7 mouse cellular contexts compared by ENCODE assay signal in genomic region chr17:32349037-32349732, GRCm38 (mm10). TPM values are rescaled to one million over a fixed set of nuclear protein-coding genes. Genes with fewer than 3 reads are reported as not detected.
DNase-seq lines count a peak whose midpoint lies in the region; ATAC-seq and TF ChIP-seq lines count a peak whose summit lies in the region.

No protein-coding gene starts in this region.

- H3K4me3 ChIP-seq in CH12.LX (replicated peaks in 1 of 3; ENCODE audit: low read depth in 2 of 3, low read length in 2 of 3, poor library complexity in 1 of 3): peak overlapping the region; percentile 65 to 97 (median 86)
- peak overlapping the region; percentile 69 for H3K4me3 ChIP-seq in embryonic facial prominence, embryonic 13.5 days
- H3K4me3 ChIP-seq in limb, embryonic 15.5 days: peak overlapping the region; percentile 95
- H3K4me3 ChIP-seq in midbrain, embryonic 15.5 days: peak overlapping the region; percentile 89

- H3K9me3 ChIP-seq in CH12.LX (replicated peaks; ENCODE audit: low read length): no peaks in the 10 kb centered on the region
- no peaks in the 10 kb centered on the region for H3K9me3 ChIP-seq in embryonic facial prominence, embryonic 13.5 days
- H3K9me3 ChIP-seq in limb, embryonic 15.5 days: no peaks in the 10 kb centered on the region
- H3K9me3 ChIP-seq in midbrain, embryonic 15.5 days: no peaks in the 10 kb centered on the region

- no peak for TF ChIP-seq EP300 in CH12.LX (IDR thresholded peaks at IDR 0.05; ENCODE audit: low read length)

- peak overlapping the region; percentile 97 for H3K9ac ChIP-seq in CH12.LX (ENCODE audit: insufficient read depth, low read depth)
- peak overlapping the region; percentile 86 for H3K9ac ChIP-seq in embryonic facial prominence, embryonic 13.5 days
- H3K9ac ChIP-seq in limb, embryonic 15.5 days: peak overlapping the region; percentile 71; the same call in 1 of the 2 replicates
- H3K9ac ChIP-seq in midbrain, embryonic 15.5 days: peak overlapping the region; percentile 88

- H3K36me3 ChIP-seq in CH12.LX (replicated peaks in 1 of 2; ENCODE audit: control insufficient read depth in 1 of 2, insufficient read depth in 1 of 2, low read length in 1 of 2): peaks cover 9 to 35% of the 10 kb centered on the region in 2 experiments
- H3K36me3 ChIP-seq in embryonic facial prominence, embryonic 13.5 days: peaks cover 19% of the 10 kb centered on the region
- peaks cover 9% of the 10 kb centered on the region for H3K36me3 ChIP-seq in limb, embryonic 15.5 days
- H3K36me3 ChIP-seq in midbrain, embryonic 15.5 days (replicated peaks): peaks cover 6% of the 10 kb centered on the region; the same call in 1 of the 2 replicates

- DNase-seq in CH12.LX (ENCODE audit: extremely low read depth) (peak; percentile 54), NIH3T3 (ENCODE audit: low read depth) (peak; percentile 78)
- peak; percentile 28 to 29 for DNase-seq in thymus, postnatal 36 days

- in situ Hi-C loops in CH12.LX (cut with MboI; ENCODE audit: low pct_ligation_motif_present, low pct_unique_long_range_greater_than_20kb, low sequenced_read_pairs): no loop called here

- H3K4me1 ChIP-seq in CH12.LX (ENCODE audit: control insufficient read depth in 1 of 2, insufficient read depth in 2 of 2): peaks cover 0 to 26% of the 10 kb centered on the region in 2 experiments; a peak in 2 of 4 replicates
- peaks cover 17% of the 10 kb centered on the region for H3K4me1 ChIP-seq in embryonic facial prominence, embryonic 13.5 days
- H3K4me1 ChIP-seq in limb, embryonic 15.5 days: peaks cover 16% of the 10 kb centered on the region
- peaks cover 33% of the 10 kb centered on the region for H3K4me1 ChIP-seq in midbrain, embryonic 15.5 days

- TF ChIP-seq RAD21 in CH12.LX (IDR thresholded peaks at IDR 0.05; ENCODE audit: low read depth, low read length): peak; percentile 79

- H3K4me2 ChIP-seq in CH12.LX (ENCODE audit: insufficient read depth, low read depth, poor library complexity, severe bottlenecking): peak overlapping the region; percentile 94
- H3K4me2 ChIP-seq in embryonic facial prominence, embryonic 13.5 days: peak overlapping the region; percentile 89
- H3K4me2 ChIP-seq in limb, embryonic 15.5 days: peak overlapping the region; percentile 82
- H3K4me2 ChIP-seq in midbrain, embryonic 15.5 days: peak overlapping the region; percentile 71

- dilution Hi-C loops in CH12.LX (cut with MboI; ENCODE audit: extremely low pct_ligation_motif_present, extremely low pct_unique_long_range_greater_than_20kb, low sequenced_read_pairs): no loop called here

- 9% methylated on average over 4 of the region's 4 CpGs for WGBS in embryonic facial prominence, embryonic 13.5 days
- 10% methylated on average over 4 of the region's 4 CpGs for WGBS in limb, embryonic 15.5 days
- 8% methylated on average over 4 of the region's 4 CpGs for WGBS in midbrain, embryonic 15.5 days

- no peak for ATAC-seq in embryonic facial prominence, embryonic 13.5 days (ENCODE audit: insufficient number of reproducible peaks, insufficient read depth, low FRiP score, low TSS enrichment, low read depth)
- peak; percentile 31 to 42; a peak in 2 of 4 replicates for ATAC-seq in hematopoietic stem cell, adult 5-6 weeks (replicated peaks in 1 of 2; ENCODE audit: insufficient read depth in 1 of 2, low FRiP score in 2 of 2, low TSS enrichment in 1 of 2, low read depth in 1 of 2, poor library complexity in 2 of 2, severe bottlenecking in 2 of 2)
- ATAC-seq in limb, embryonic 15.5 days (ENCODE audit: insufficient number of reproducible peaks, low FRiP score, low TSS enrichment, low read depth): no peak
- ATAC-seq in midbrain, embryonic 15.5 days (replicated peaks): no peak

- TF ChIP-seq CTCF in CH12.LX (conservative IDR thresholded peaks at IDR 0.05 in 1 of 2, IDR thresholded peaks at IDR 0.05 in 1 of 2; ENCODE audit: low read depth in 2 of 2, low read length in 2 of 2): peak; percentile 89 to 93

- H3K79me2 ChIP-seq in CH12.LX (replicated peaks; ENCODE audit: control insufficient read depth, extremely low read depth, insufficient read depth, poor library complexity, severe bottlenecking): peaks cover 36% of the 10 kb centered on the region

- H3K27me3 ChIP-seq in CH12.LX (replicated peaks): no peaks in the 10 kb centered on the region
- H3K27me3 ChIP-seq in embryonic facial prominence, embryonic 13.5 days: no peaks in the 10 kb centered on the region
- H3K27me3 ChIP-seq in limb, embryonic 15.5 days: no peaks in the 10 kb centered on the region
- no peaks in the 10 kb centered on the region for H3K27me3 ChIP-seq in midbrain, embryonic 15.5 days (replicated peaks)

- no peak overlapping the region for H3K27ac ChIP-seq in CH12.LX (ENCODE audit: insufficient read depth, low read depth)
- H3K27ac ChIP-seq in embryonic facial prominence, embryonic 13.5 days: no peak overlapping the region
- peak overlapping the region; percentile 47 for H3K27ac ChIP-seq in limb, embryonic 15.5 days
- peak overlapping the region; percentile 94; the same call in 1 of the 2 replicates for H3K27ac ChIP-seq in midbrain, embryonic 15.5 days

- TF ChIP-seq POLR2A in CH12.LX (IDR thresholded peaks at IDR 0.05; ENCODE audit: low read depth, low read length): no peak

TF ChIP-seq in CH12.LX, 34 proteins besides CTCF, POLR2A, EP300 and RAD21:
- TF ChIP-seq CHD2 (IDR thresholded peaks at IDR 0.05; ENCODE audit: low read length): no peak
- TF ChIP-seq JUND (conservative IDR thresholded peaks at IDR 0.05; ENCODE audit: low read depth, low read length): no peak
- no peak for TF ChIP-seq NELFE (IDR thresholded peaks at IDR 0.05; ENCODE audit: low read depth, low read length)
- TF ChIP-seq HCFC1 (IDR thresholded peaks at IDR 0.05; ENCODE audit: low read depth, low read length): no peak
- no peak for TF ChIP-seq ZC3H11A (IDR thresholded peaks at IDR 0.05; ENCODE audit: low read depth, low read length)
- peak; percentile 97 for TF ChIP-seq ZKSCAN1 (IDR thresholded peaks at IDR 0.05; ENCODE audit: borderline replicate concordance, low read depth, low read length)
- TF ChIP-seq E2F4 (IDR thresholded peaks at IDR 0.05; ENCODE audit: insufficient replicate concordance, low read depth, low read length): no peak
- TF ChIP-seq MAX (IDR thresholded peaks at IDR 0.05; ENCODE audit: low read length): no peak
- peak; percentile 81 for TF ChIP-seq SMC3 (IDR thresholded peaks at IDR 0.05; ENCODE audit: low read depth, low read length)
- no peak for TF ChIP-seq PAX5 (IDR thresholded peaks at IDR 0.05; ENCODE audit: low read length)
- peak; percentile 75; the same call in 1 of the 2 replicates for TF ChIP-seq MAZ (IDR thresholded peaks at IDR 0.05; ENCODE audit: low read depth, low read length)
- no peak for TF ChIP-seq ELF1 (IDR thresholded peaks at IDR 0.05; ENCODE audit: low read depth, low read length)
- TF ChIP-seq MAFK (IDR thresholded peaks at IDR 0.05; ENCODE audit: insufficient replicate concordance, low read length): no peak

RNA-seq across cellular contexts. Expression of gene Akap8l, which starts 1.2 kb away (rescaled TPM):
- total RNA-seq in CH12.LX (2012; rRNA removed) (32.0 and 41.4 TPM in 2 replicates), CH12.LX (2014; rRNA removed) (29.6 and 30.1 TPM in 2 replicates)
- polyA plus RNA-seq in CH12.LX (2012; ENCODE audit: insufficient read length, low read depth): 43.4 and 51.2 TPM in 2 replicates
- 110 and 113 TPM in 2 replicates for polyA plus RNA-seq in embryonic facial prominence, embryonic 13.5 days (2015; fragmentation: Nextera tagmentation; extraction: Ambion mirVana)
- 122 and 127 TPM in 2 replicates for total RNA-seq in hematopoietic stem cell, adult 5-6 weeks (2017)
- 85.1 and 88.6 TPM in 2 replicates for polyA plus RNA-seq in limb, embryonic 15.5 days (2015; fragmentation: Nextera tagmentation; extraction: Ambion mirVana)
- polyA plus RNA-seq in midbrain, embryonic 15.5 days (2015; fragmentation: Nextera tagmentation; extraction: Ambion mirVana): 182 and 187 TPM in 2 replicates

RNA-seq across cellular contexts. Expression of gene Akap8, which starts 28.1 kb away (rescaled TPM):
- 62.5 and 85.8 TPM in 2 replicates for total RNA-seq in CH12.LX (2012; rRNA removed)
- 75.2 and 80.2 TPM in 2 replicates for total RNA-seq in CH12.LX (2014; rRNA removed)
- 146 and 174 TPM in 2 replicates for polyA plus RNA-seq in CH12.LX (2012; ENCODE audit: insufficient read length, low read depth)
- 120 and 123 TPM in 2 replicates for polyA plus RNA-seq in embryonic facial prominence, embryonic 13.5 days (2015; fragmentation: Nextera tagmentation; extraction: Ambion mirVana)
- total RNA-seq in hematopoietic stem cell, adult 5-6 weeks (2017): 167 and 229 TPM in 2 replicates
- 93.1 and 94.6 TPM in 2 replicates for polyA plus RNA-seq in limb, embryonic 15.5 days (2015; fragmentation: Nextera tagmentation; extraction: Ambion mirVana)
- polyA plus RNA-seq in midbrain, embryonic 15.5 days (2015; fragmentation: Nextera tagmentation; extraction: Ambion mirVana): 108 and 114 TPM in 2 replicates

RNA-seq across cellular contexts. Expression of gene Wiz, which starts 40.1 kb away (rescaled TPM):
- total RNA-seq in CH12.LX (2012; rRNA removed) (4.4 and 4.5 TPM in 2 replicates), CH12.LX (2014; rRNA removed) (1.0 and 1.2 TPM in 2 replicates)
- 20.4 and 25.4 TPM in 2 replicates for polyA plus RNA-seq in CH12.LX (2012; ENCODE audit: insufficient read length, low read depth)
- polyA plus RNA-seq in embryonic facial prominence, embryonic 13.5 days (2015; fragmentation: Nextera tagmentation; extraction: Ambion mirVana): 25.3 and 28.7 TPM in 2 replicates
- 7.1 and 8.1 TPM in 2 replicates for total RNA-seq in hematopoietic stem cell, adult 5-6 weeks (2017)
- polyA plus RNA-seq in limb, embryonic 15.5 days (2015; fragmentation: Nextera tagmentation; extraction: Ambion mirVana): 21.6 TPM in 2 replicates
- 46.7 and 47.8 TPM in 2 replicates for polyA plus RNA-seq in midbrain, embryonic 15.5 days (2015; fragmentation: Nextera tagmentation; extraction: Ambion mirVana)

RNA-seq across cellular contexts. Expression of gene Rasal3, which starts 54.2 kb away (rescaled TPM):
- total RNA-seq in CH12.LX (2012; rRNA removed): 27.5 and 40.5 TPM in 2 replicates
- total RNA-seq in CH12.LX (2014; rRNA removed): 18.1 and 18.6 TPM in 2 replicates
- 77.6 and 83.2 TPM in 2 replicates for polyA plus RNA-seq in CH12.LX (2012; ENCODE audit: insufficient read length, low read depth)
- 1.2 and 1.5 TPM in 2 replicates for polyA plus RNA-seq in embryonic facial prominence, embryonic 13.5 days (2015; fragmentation: Nextera tagmentation; extraction: Ambion mirVana)
- total RNA-seq in hematopoietic stem cell, adult 5-6 weeks (2017): 87.7 and 92.1 TPM in 2 replicates
- 2.1 and 2.6 TPM in 2 replicates for polyA plus RNA-seq in limb, embryonic 15.5 days (2015; fragmentation: Nextera tagmentation; extraction: Ambion mirVana)
- polyA plus RNA-seq in midbrain, embryonic 15.5 days (2015; fragmentation: Nextera tagmentation; extraction: Ambion mirVana): 0.54 and 0.74 TPM in 2 replicates

Comparison
In these comparisons a context has a peak if more than half of its experiments do, and no peak if none do; other contexts are left out.
1. H3K27ac ChIP-seq: peak in limb, embryonic 15.5 days (single experiment) and midbrain, embryonic 15.5 days (single experiment); none in CH12.LX (single experiment) and embryonic facial prominence, embryonic 13.5 days (single experiment).
2. ATAC-seq: peak in hematopoietic stem cell, adult 5-6 weeks (2 of 2); none in embryonic facial prominence, embryonic 13.5 days (single experiment), limb, embryonic 15.5 days (single experiment) and midbrain, embryonic 15.5 days (single experiment).
3. Peak in every context shown above with its lines, with median percentiles within 50 percentile points of each other: DNase-seq, H3K4me2 ChIP-seq, H3K4me3 ChIP-seq and H3K9ac ChIP-seq.